Mouse (Mus musculus) liver, adult 2 months (tissue): ENCODE data around the gene Mgarp.

Experiments used
- CTCF ChIP-seq: fragments of 200-500 bp; IDR thresholded peaks from 2 replicates; pipeline ENCODE4 v1.5.1; 2011; ENCODE audit warnings: low read depth, low read length, control low read depth
- POLR2A ChIP-seq: fragments of 200-500 bp; IDR thresholded peaks from 2 replicates; pipeline ENCODE4 v1.6.1; 2011; ENCODE audit warnings: low read length, control low read depth; ENCODE audit not compliant: insufficient read depth; ENCODE audit errors: extremely low read depth

GRCm38 (mm10) chr3:51417485-51417884 is 20.9 kb upstream of the Mgarp start:
- TF ChIP-seq POLR2A (no peak), CTCF (no peak)
